In the genomic region with DNA sequence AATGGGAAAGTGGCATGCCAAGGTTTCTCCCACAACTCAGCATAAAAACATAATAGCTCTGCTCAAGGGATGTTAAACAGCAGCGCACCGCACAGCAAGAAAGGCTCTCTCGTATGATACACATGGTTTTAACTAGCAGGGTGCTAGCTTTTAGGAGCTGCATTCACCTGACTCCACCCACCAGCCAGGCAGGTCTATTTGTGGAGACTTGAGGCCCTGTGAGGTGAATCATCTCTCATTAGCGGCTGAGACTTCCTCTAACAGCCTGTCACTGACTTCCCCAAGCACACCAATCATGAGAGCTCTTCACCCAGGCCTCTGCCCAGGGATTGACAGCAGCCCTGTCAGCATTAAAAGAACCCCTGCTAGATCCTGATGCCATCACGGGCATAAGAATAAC, we compare ENCODE assay signal across 8 mouse cellular contexts.
DNase-seq lines count a peak whose midpoint lies in the region; ATAC-seq lines count a peak whose summit lies in the region.
"Had no signal": no experiment of that assay in that cellular context is flagged by ENCODE, and none has a peak within 500 bp of the region (broad histone marks: within the 10 kb centered on the region; RNA-seq: fewer than 3 reads in every experiment).

No protein-coding gene starts in this region.

- 0 out of 2 replicates have a peak, but pooled peaks cover 4% of the 10 kb centered on the region for H3K4me1 ChIP-seq in midbrain, embryonic 14.5 days (ENCODE audit: control insufficient read depth, insufficient read depth, low read length)
- no peaks in the 10 kb centered on the region for H3K4me1 ChIP-seq in midbrain, embryonic 11.5 days (ENCODE audit: control insufficient read depth, insufficient read depth, low read length)
- 0 out of 2 replicates have a peak, but pooled peaks cover 8% of the 10 kb centered on the region for H3K4me1 ChIP-seq in embryonic facial prominence, embryonic 14.5 days (ENCODE audit: control insufficient read depth, insufficient read depth, low read length)
- H3K4me1 ChIP-seq in limb, embryonic 10.5 days, result peaks cover 11% of the 10 kb centered on the region

- peak; percentile 27 for DNase-seq in midbrain, embryonic 14.5 days
- DNase-seq in midbrain, embryonic 11.5 days (ENCODE audit: low spot score, missing footprints), result no peak
- DNase-seq in embryonic facial prominence, embryonic 14.5 days (ENCODE audit: low spot score), result peak; percentile 42
- peak; percentile 26 for DNase-seq in limb, embryonic 10.5 days (ENCODE audit: low spot score)
- DNase-seq in spleen, postnatal 14 days (ENCODE audit: low spot score in 2 of 2), result peak; percentile 17 to 36
- no peak for DNase-seq in urinary bladder, postnatal 4 days (ENCODE audit: low spot score in 2 of 2)
- DNase-seq in layer of hippocampus, postnatal 36 days, result no peak

- no peaks in the 10 kb centered on the region for H3K27me3 ChIP-seq in midbrain, embryonic 14.5 days (ENCODE audit: control insufficient read depth, insufficient read depth, low read length)
- H3K27me3 ChIP-seq in midbrain, embryonic 11.5 days (ENCODE audit: control insufficient read depth, insufficient read depth, low read length), result no peaks in the 10 kb centered on the region
- H3K27me3 ChIP-seq in embryonic facial prominence, embryonic 14.5 days (replicated peaks; ENCODE audit: control insufficient read depth, insufficient read depth, low read length), result no peaks in the 10 kb centered on the region
- no peaks in the 10 kb centered on the region for H3K27me3 ChIP-seq in limb, embryonic 10.5 days (ENCODE audit: low read depth, poor library complexity, severe bottlenecking)
- H3K27me3 ChIP-seq: limb, embryonic 12.5 days had no signal

- H3K4me2 ChIP-seq in midbrain, embryonic 14.5 days (ENCODE audit: low read length), result no peak overlapping the region
- no peak overlapping the region for H3K4me2 ChIP-seq in midbrain, embryonic 11.5 days
- H3K4me2 ChIP-seq in embryonic facial prominence, embryonic 14.5 days (ENCODE audit: low read depth, low read length), result no peak overlapping the region
- H3K4me2 ChIP-seq: limb, embryonic 12.5 days had no signal

- 0 out of 2 replicates have a peak overlapping the region, but pooled peaks have one; percentile 45 for H3K27ac ChIP-seq in midbrain, embryonic 14.5 days (replicated peaks; ENCODE audit: low read depth, low read length)
- no peak overlapping the region for H3K27ac ChIP-seq in midbrain, embryonic 11.5 days (ENCODE audit: low read depth, low read length)
- H3K27ac ChIP-seq in embryonic facial prominence, embryonic 14.5 days (replicated peaks; ENCODE audit: low read depth, low read length), result no peak overlapping the region
- no peak overlapping the region for H3K27ac ChIP-seq in limb, embryonic 10.5 days
- H3K27ac ChIP-seq: limb, embryonic 12.5 days had no signal

- no peaks in the 10 kb centered on the region for H3K9me3 ChIP-seq in midbrain, embryonic 14.5 days (ENCODE audit: control insufficient read depth, low read length)
- no peaks in the 10 kb centered on the region for H3K9me3 ChIP-seq in midbrain, embryonic 11.5 days (ENCODE audit: control insufficient read depth, low read length)
- H3K9me3 ChIP-seq in embryonic facial prominence, embryonic 14.5 days (ENCODE audit: control insufficient read depth, low read length), result no peaks in the 10 kb centered on the region
- no peaks in the 10 kb centered on the region for H3K9me3 ChIP-seq in limb, embryonic 10.5 days (replicated peaks)
- H3K9me3 ChIP-seq: limb, embryonic 12.5 days had no signal

- no peak overlapping the region for H3K4me3 ChIP-seq in midbrain, embryonic 14.5 days (replicated peaks; ENCODE audit: low read depth, low read length)
- H3K4me3 ChIP-seq in midbrain, embryonic 11.5 days (ENCODE audit: low read depth, low read length), result no peak overlapping the region
- H3K4me3 ChIP-seq in embryonic facial prominence, embryonic 14.5 days (ENCODE audit: low read depth, low read length), result no peak overlapping the region
- H3K4me3 ChIP-seq in limb, embryonic 10.5 days, result no peak overlapping the region
- H3K4me3 ChIP-seq: limb, embryonic 12.5 days had no signal

- ATAC-seq in midbrain, embryonic 14.5 days (ENCODE audit: low FRiP score, low TSS enrichment), result no peak
- ATAC-seq in midbrain, embryonic 11.5 days (ENCODE audit: low FRiP score), result no peak
- no peak for ATAC-seq in embryonic facial prominence, embryonic 14.5 days (ENCODE audit: low read depth)

- no peak overlapping the region for H3K9ac ChIP-seq in midbrain, embryonic 14.5 days (replicated peaks; ENCODE audit: low read length)
- H3K9ac ChIP-seq in midbrain, embryonic 11.5 days (ENCODE audit: low read length), result no peak overlapping the region
- H3K9ac ChIP-seq in embryonic facial prominence, embryonic 14.5 days (ENCODE audit: low read depth, low read length), result no peak overlapping the region
- H3K9ac ChIP-seq: limb, embryonic 12.5 days had no signal

- H3K36me3 ChIP-seq in midbrain, embryonic 14.5 days (ENCODE audit: control insufficient read depth, insufficient read depth, low read length), result no peaks in the 10 kb centered on the region
- H3K36me3 ChIP-seq in midbrain, embryonic 11.5 days (ENCODE audit: control insufficient read depth, insufficient read depth, low read length), result no peaks in the 10 kb centered on the region
- no peaks in the 10 kb centered on the region for H3K36me3 ChIP-seq in embryonic facial prominence, embryonic 14.5 days (ENCODE audit: control insufficient read depth, insufficient read depth, low read length)
- no peaks in the 10 kb centered on the region for H3K36me3 ChIP-seq in limb, embryonic 10.5 days
- H3K36me3 ChIP-seq: limb, embryonic 12.5 days had no signal

- 56% methylated on average over 5 of the region's 5 CpGs for WGBS in midbrain, embryonic 14.5 days
- WGBS in midbrain, embryonic 11.5 days, result 58% methylated on average over 5 of the region's 5 CpGs
- WGBS in embryonic facial prominence, embryonic 14.5 days, result 35% methylated on average over 5 of the region's 5 CpGs
- WGBS in limb, embryonic 10.5 days, result 48% methylated on average over 5 of the region's 5 CpGs

Comparison
In these comparisons a context has a peak if more than half of its experiments do, and no peak if none do; other contexts are left out.
1. DNase-seq: peak in midbrain, embryonic 14.5 days (single experiment), embryonic facial prominence, embryonic 14.5 days (single experiment), limb, embryonic 10.5 days (single experiment) and spleen, postnatal 14 days (2 of 2); none in midbrain, embryonic 11.5 days (single experiment), urinary bladder, postnatal 4 days (0 of 2) and layer of hippocampus, postnatal 36 days (0 of 2).